Mouse (Mus musculus) small intestine, adult 2 months (tissue): ENCODE data around the gene Tspan9.

Experiments used
- CTCF ChIP-seq: fragments of 200-500 bp; IDR thresholded peaks from 2 replicates; pipeline ENCODE4 v1.5.1; 2012; ENCODE audit warnings: low read depth, mild to moderate bottlenecking, control low read depth, inconsistent platforms, low read length, moderate library complexity, mixed read lengths; ENCODE audit not compliant: insufficient replicate concordance, insufficient read length; ENCODE audit errors: extremely low read depth
- POLR2A ChIP-seq: fragments of 200-500 bp; IDR thresholded peaks from 2 replicates; pipeline ENCODE4 v1.6.1; 2012; ENCODE audit warnings: low read depth, mild to moderate bottlenecking, control low read depth, inconsistent platforms, low read length, moderate library complexity

DNA sequence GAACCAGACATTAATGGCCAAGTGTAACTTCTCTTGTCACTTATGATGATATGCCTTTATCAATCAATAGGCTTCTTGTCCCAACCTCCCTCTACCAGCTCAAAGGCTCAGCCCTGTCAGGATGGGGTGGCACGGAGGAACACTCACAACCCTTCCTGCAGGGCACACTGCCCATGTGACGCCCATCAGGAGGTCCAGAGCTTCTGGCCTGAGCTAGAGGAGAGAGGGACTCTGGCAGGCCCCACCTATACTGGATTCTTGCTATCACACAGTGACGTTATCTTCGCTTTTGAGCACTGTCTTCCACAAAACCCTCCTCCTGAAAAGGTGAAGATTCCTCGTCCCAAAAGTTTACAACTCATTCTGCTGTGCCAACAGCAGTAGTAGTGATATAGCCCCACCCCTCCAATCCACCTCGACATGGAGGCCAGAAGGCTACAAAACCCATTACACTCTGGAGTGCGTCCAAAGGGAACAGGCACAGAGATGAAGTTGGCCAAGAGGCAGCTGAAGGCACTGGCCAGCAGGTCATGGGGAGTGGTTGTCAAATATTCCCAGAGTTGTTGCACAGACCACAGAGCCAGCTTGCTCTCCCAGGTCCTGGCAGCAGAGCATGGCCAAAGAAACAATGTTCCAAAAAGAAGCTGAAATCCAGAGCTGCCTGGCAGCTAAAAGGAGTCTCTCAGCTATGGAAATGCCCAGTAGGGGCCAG, 34.9 kb downstream of the Tspan9 start:
- TF ChIP-seq POLR2A = no peak
- TF ChIP-seq CTCF = no peak
